Mouse (Mus musculus): ENCODE data around the gene Mthfsl.
"Not testable (repeated sequence)": the region's sequence is repeated elsewhere in the genome, so short reads cannot be mapped to it uniquely, and the experiment has no call there.

GRCm38 (mm10) chr9:88710439-88710838 lies 9.7 kb downstream of the Mthfsl start:
- TF ChIP-seq CTCF, POLR2A (IDR thresholded peaks at IDR 0.05; ENCODE audit: insufficient read depth, low read depth, low read length): not testable (repeated sequence)

All from olfactory bulb, adult 2 months (tissue).